Mouse (Mus musculus): ENCODE results near the gene Klf3.

DNA sequence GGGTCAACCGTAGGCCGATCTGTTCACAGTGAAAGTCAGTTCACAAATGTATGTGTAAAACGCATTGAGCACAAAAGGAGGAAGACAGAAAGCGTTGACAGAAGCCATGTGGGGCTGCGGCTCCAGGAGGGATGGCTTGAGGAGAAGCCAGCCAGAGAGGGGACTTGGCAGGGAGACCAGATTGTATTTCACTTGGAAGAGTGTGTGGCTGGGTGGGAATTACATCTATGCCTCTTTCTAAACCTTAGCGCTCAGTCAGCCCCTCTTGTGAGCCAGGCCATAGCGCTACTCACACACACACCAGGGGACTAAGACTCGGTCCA is 13.7 kb downstream of the Klf3 start:
- TF ChIP-seq CTCF (IDR thresholded peaks at IDR 0.05; ENCODE audit: low read depth), result no peak
- no peak for TF ChIP-seq EP300 (IDR thresholded peaks at IDR 0.05; ENCODE audit: low read depth)

All from liver, embryonic 14.5 days (tissue).